Mouse (Mus musculus): Measurements from ENCODE around the gene Slain1. TPM values are rescaled to one million over a fixed set of nuclear protein-coding genes. Genes with fewer than 3 reads are reported as not detected.

The Slain1 gene
- total and polyA plus RNA-seq, 2 experiments from 2014 or later: 44.2 to 100 TPM

- DNase-seq (peak; percentile 81), ATAC-seq (peak; percentile 55)
- H3K9ac ChIP-seq: peak overlapping the region; percentile 98
- peaks cover 29% of the 10 kb centered on the region for H3K4me1 ChIP-seq (ENCODE audit: insufficient read depth)
- no peaks in the 10 kb centered on the region for H3K9me3 ChIP-seq (ENCODE audit: low read length)
- H3K27ac ChIP-seq (ENCODE audit: low read depth, low read length): peak overlapping the region; percentile 95
- no peaks in the 10 kb centered on the region for H3K27me3 ChIP-seq (ENCODE audit: insufficient read depth, low read length)
- peak overlapping the region; percentile 76 for H3K4me2 ChIP-seq (ENCODE audit: low read depth)
- H3K4me3 ChIP-seq (ENCODE audit: low read depth, low read length): peak overlapping the region; percentile 68
- H3K36me3 ChIP-seq (ENCODE audit: insufficient read depth): no peaks in the 10 kb centered on the region
- 1% methylated on average over 59 of the region's 67 CpGs for WGBS
- TF ChIP-seq CTCF (IDR thresholded peaks at IDR 0.05; ENCODE audit: low read depth): no peak
These were observed 529 bp downstream of the Slain1 start for GRCm38 (mm10) chr14:103650413-103651101.

DNA sequence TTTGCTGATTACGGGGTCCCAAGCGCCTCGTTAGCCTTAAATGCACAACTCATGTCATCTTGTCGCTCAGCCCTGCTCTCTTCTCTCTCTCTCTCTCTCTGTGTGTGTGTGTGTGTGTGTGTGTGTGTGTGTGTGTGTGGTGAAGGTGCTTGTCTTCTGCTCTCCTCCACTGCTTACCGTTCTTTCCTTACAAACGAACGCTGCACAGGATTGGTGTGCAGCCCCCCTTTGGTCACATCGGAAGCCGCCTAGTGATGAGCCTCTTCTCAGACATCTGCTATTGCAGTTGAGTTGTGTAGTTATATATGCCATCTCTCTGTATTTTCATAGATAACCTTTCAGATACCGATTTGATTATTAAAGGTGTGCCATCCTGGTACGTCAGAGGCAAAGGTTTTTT lies 1.1 kb downstream of the Slain1 start:
- peak; percentile 37 for TF ChIP-seq CTCF (IDR thresholded peaks at IDR 0.05; ENCODE audit: low read depth)
- ATAC-seq (peak; percentile 30), DNase-seq (no peak)
- WGBS: 2% methylated on average over 11 of the region's 11 CpGs
- H3K9me3 ChIP-seq (ENCODE audit: low read length): no peaks in the 10 kb centered on the region
- peak overlapping the region; percentile 98 for H3K9ac ChIP-seq
- H3K27ac ChIP-seq (ENCODE audit: low read depth, low read length): peak overlapping the region; percentile 95
- H3K27me3 ChIP-seq (ENCODE audit: insufficient read depth, low read length): no peaks in the 10 kb centered on the region
- no peaks in the 10 kb centered on the region for H3K36me3 ChIP-seq (ENCODE audit: insufficient read depth)
- H3K4me1 ChIP-seq (ENCODE audit: insufficient read depth): peaks cover 34% of the 10 kb centered on the region
- peak overlapping the region; percentile 68 for H3K4me3 ChIP-seq (ENCODE audit: low read depth, low read length)
- H3K4me2 ChIP-seq (ENCODE audit: low read depth): peak overlapping the region; percentile 76

GRCm38 (mm10) chr14:103651562-103651961 lies 1.5 kb downstream of the Slain1 start:
- Histone ChIP-seq H3K36me3 (ENCODE audit: insufficient read depth) (no peaks in the 10 kb centered on the region), H3K9me3 (ENCODE audit: low read length) (no peaks in the 10 kb centered on the region), H3K27ac (ENCODE audit: low read depth, low read length) (no peak overlapping the region), H3K4me1 (ENCODE audit: insufficient read depth) (peaks cover 38% of the 10 kb centered on the region), H3K9ac (peak overlapping the region; percentile 98), H3K27me3 (ENCODE audit: insufficient read depth, low read length) (no peaks in the 10 kb centered on the region), H3K4me2 (ENCODE audit: low read depth) (peak overlapping the region; percentile 76), H3K4me3 (ENCODE audit: low read depth, low read length) (peak overlapping the region; percentile 68)
- no peak for TF ChIP-seq CTCF (IDR thresholded peaks at IDR 0.05; ENCODE audit: low read depth)
- WGBS: 19% methylated on average over 2 of the region's 2 CpGs
- no peak for ATAC-seq
- DNase-seq: no peak

DNA sequence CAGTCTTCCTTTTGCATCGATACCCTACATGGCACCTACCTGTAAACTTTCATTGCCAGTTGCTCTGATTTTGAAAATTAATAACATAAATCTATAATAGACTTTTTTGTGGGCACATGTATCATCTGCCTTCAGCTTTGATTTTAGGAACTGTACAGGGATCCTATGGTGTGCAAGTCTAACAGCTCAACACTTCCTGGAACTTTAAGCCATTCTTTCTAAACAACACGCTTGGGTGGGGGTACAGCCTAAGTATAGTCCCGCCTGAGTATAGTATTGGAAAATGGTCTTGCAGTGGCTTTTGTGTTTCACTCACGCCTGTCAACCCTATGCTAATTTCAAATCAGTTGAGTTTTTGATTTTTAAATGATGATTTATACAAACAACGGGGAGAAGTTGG lies 2.5 kb downstream of the Slain1 start:
- no peak for ATAC-seq
- Histone ChIP-seq H3K27me3 (ENCODE audit: insufficient read depth, low read length) (no peaks in the 10 kb centered on the region), H3K36me3 (ENCODE audit: insufficient read depth) (peaks cover under 1% of the 10 kb centered on the region), H3K27ac (ENCODE audit: low read depth, low read length) (no peak overlapping the region), H3K9ac (peak overlapping the region; percentile 33; the same call in 1 of the 2 replicates), H3K4me3 (ENCODE audit: low read depth, low read length) (peak overlapping the region; percentile 68), H3K4me2 (ENCODE audit: low read depth) (peak overlapping the region; percentile 76), H3K9me3 (ENCODE audit: low read length) (no peaks in the 10 kb centered on the region), H3K4me1 (ENCODE audit: insufficient read depth) (peaks cover 35% of the 10 kb centered on the region)
- DNase-seq: no peak
- TF ChIP-seq CTCF (IDR thresholded peaks at IDR 0.05; ENCODE audit: low read depth): no peak
- WGBS: 74% methylated on average over 5 of the region's 5 CpGs

DNA sequence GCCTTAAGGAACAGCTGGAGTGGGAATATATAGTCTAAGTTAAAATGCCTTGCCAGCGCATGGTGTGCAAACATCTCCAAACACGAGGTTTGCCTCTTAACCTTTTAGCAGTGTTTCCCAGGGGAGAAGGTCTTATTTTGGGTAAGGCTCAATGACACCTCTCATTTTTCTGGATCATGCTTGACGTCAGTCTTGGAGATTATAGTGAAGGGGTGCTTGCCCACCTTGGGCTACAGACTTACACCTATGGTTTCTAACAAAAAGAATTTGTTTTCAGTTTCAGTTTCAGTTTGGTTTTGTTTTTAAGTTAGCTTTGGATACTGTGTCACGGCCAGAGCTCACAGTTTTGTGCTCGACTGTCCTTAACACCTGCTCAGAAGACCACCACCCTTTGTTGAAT lies 3.8 kb downstream of the Slain1 start:
- Histone ChIP-seq H3K4me2 (ENCODE audit: low read depth) (peak overlapping the region; percentile 76), H3K27me3 (ENCODE audit: insufficient read depth, low read length) (no peaks in the 10 kb centered on the region), H3K27ac (ENCODE audit: low read depth, low read length) (no peak overlapping the region), H3K36me3 (ENCODE audit: insufficient read depth) (peaks cover 12% of the 10 kb centered on the region), H3K4me3 (ENCODE audit: low read depth, low read length) (peak overlapping the region; percentile 68), H3K9ac (no peak overlapping the region), H3K9me3 (ENCODE audit: low read length) (no peaks in the 10 kb centered on the region), H3K4me1 (ENCODE audit: insufficient read depth) (peaks cover 31% of the 10 kb centered on the region)
- ATAC-seq (no peak), DNase-seq (no peak)
- 50% methylated on average over 5 of the region's 5 CpGs for WGBS
- TF ChIP-seq CTCF (IDR thresholded peaks at IDR 0.05; ENCODE audit: low read depth): no peak

GRCm38 (mm10) chr14:103655448-103655847 lies 5.4 kb downstream of the Slain1 start:
- Histone ChIP-seq H3K4me1 (ENCODE audit: insufficient read depth) (peaks cover 29% of the 10 kb centered on the region), H3K9me3 (ENCODE audit: low read length) (no peaks in the 10 kb centered on the region), H3K9ac (no peak overlapping the region), H3K4me3 (ENCODE audit: low read depth, low read length) (no peak overlapping the region), H3K27me3 (ENCODE audit: insufficient read depth, low read length) (no peaks in the 10 kb centered on the region), H3K27ac (ENCODE audit: low read depth, low read length) (no peak overlapping the region), H3K36me3 (ENCODE audit: insufficient read depth) (peaks cover 21% of the 10 kb centered on the region), H3K4me2 (ENCODE audit: low read depth) (peak overlapping the region; percentile 34)
- 36% methylated on average over 5 of the region's 5 CpGs for WGBS
- DNase-seq: no peak
- no peak for ATAC-seq
- TF ChIP-seq CTCF (IDR thresholded peaks at IDR 0.05; ENCODE audit: low read depth): no peak

DNA sequence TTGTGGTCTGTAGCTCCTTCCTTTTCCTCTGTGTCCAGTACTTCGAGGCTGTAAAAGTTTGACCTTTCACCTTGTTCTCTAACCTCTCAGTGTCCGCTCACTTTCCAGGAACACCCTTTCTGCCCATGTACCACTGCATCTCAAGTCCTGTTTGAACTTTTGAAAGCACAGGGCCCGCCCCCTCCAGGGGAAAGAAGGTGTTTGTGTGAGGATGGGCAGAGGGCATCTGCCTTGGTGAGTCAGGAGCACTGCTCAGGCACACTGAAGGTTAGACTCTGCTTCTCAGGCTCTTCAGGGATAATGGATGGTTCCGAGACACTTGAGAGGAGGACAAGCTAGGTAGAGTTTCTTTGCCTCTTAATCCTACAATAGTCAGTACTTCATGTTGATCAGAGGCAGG lies 7.8 kb downstream of the Slain1 start:
- Histone ChIP-seq H3K4me2 (ENCODE audit: low read depth) (no peak overlapping the region), H3K27me3 (ENCODE audit: insufficient read depth, low read length) (no peaks in the 10 kb centered on the region), H3K9me3 (ENCODE audit: low read length) (no peaks in the 10 kb centered on the region), H3K4me1 (ENCODE audit: insufficient read depth) (peaks cover 19% of the 10 kb centered on the region), H3K36me3 (ENCODE audit: insufficient read depth) (peaks cover 27% of the 10 kb centered on the region), H3K27ac (ENCODE audit: low read depth, low read length) (no peak overlapping the region), H3K4me3 (ENCODE audit: low read depth, low read length) (no peak overlapping the region), H3K9ac (no peak overlapping the region)
- TF ChIP-seq CTCF (IDR thresholded peaks at IDR 0.05; ENCODE audit: low read depth): no peak
- ATAC-seq (no peak), DNase-seq (no peak)
- WGBS: 90% methylated on average over 4 of the region's 4 CpGs

All from forebrain, postnatal 0 days (tissue).